Mouse (Mus musculus) layer of hippocampus, postnatal 10 days (tissue): Measurements from ENCODE around the gene Dnah5. TPM values are rescaled to one million over a fixed set of nuclear protein-coding genes. Genes with fewer than 3 reads are reported as not detected.
"Not testable (repeated sequence)": the region's sequence is repeated elsewhere in the genome, so short reads cannot be mapped to it uniquely, and the experiment has no call there.

ENCODE experiments used
- DNase-seq, 2 experiments: peaks; one replicate each; pipeline ENCODE4 v3.0.0; 2021; ENCODE audit warnings: low spot score in 2 of 2
- total RNA-seq, 2 experiments: library from RNA; stranded (reverse); gene quantifications; 2 replicates each; pipeline ENCODE4 v1.2.3; 2021

Gene Dnah5
- total RNA-seq, 2 experiments from 2014 or later = 3.7 to 4.7 TPM

DNA sequence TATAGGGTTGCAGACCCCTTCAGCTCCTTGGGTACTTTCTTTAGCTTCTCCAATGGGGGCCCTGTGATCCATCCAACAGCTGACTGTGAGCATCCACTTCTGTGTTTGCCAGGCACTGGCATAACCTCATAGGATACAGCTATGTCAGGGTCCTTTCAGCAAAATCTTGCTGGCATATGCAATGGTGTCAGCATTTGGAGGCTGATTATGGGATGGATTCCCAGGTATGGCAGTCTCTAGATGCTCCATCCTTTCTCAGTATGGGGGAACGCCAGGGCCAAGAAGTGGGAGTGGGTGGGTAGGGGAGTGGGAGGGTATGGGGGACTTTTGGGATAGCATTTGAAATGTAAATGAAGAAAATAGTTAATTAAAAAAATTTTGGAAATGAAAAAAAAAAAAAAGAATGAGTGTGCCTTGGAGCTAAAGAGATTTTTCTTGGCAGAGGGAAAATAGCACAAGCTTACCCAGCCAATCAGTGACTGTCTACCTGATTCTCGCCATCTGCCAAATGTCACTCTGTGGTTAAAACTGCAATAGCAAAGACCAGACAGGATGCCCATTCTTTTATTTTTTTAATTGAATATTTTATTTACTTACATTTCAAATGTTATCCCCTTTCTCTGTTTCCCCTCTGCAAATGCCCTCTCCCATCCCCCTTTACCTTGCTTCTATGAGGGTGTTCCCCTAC is 257.7 kb downstream of the Dnah5 start:
- DNase-seq = not testable (repeated sequence)

DNA sequence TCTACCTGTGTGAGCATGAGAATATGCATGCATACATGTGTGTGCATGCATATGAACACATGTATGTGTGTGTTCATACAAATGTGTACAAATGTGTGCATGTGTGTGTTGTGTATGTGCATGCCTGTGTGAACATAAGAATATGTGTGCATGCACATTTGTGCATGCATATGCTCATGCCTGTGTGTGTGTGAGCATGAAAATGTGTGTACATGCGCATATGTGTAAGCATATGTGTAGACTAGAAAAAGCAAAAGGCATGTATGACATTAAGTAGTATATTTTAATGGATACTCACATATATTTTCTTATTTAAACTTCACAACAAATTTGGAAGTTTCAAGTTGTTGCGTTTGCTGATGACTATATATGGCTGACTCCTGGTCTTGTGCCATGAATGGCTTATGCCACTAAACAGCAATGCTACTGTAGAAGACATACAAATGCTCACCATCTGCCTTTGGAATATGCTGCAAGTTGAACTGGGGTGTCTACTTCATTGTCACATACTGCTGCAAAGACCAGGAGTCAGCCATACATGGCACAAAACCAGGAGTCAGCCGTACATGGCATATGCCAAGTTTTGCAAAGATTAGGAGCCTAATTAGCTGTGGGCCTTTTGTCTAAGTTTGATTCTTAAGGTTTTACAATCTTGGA is 263.2 kb downstream of the Dnah5 start:
- peak; percentile 13 to 24 for DNase-seq

DNA sequence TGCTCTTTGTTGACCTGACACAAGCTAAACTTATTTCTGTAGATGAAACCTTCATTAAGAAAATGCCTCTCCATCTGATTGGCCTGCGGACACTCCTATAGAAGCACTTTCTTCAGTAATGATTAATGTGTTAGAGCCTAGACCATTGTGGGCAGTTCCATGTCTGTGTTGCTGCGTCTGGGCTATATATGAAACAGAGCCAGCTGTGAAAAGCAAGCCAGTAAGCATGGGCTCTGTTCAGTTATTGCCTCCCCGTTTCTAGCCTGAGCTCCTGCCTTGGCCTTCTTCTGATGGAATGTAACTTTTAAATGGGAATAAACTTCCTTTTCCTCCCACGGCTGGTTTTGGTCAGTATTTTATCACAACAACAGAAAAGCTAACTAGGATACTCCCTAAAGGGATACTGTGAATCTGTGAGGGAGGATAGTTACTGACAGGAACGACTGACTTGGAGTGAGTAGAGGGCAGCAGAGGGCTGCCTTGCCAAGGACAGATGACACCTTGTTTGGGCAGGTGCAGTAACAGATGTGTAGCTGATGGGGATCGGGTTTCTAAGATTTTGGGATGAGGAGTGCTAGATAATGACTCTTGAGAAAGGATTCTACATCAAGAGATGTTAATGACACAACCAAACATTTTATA is 270.3 kb downstream of the Dnah5 start:
- DNase-seq = no peak

DNA sequence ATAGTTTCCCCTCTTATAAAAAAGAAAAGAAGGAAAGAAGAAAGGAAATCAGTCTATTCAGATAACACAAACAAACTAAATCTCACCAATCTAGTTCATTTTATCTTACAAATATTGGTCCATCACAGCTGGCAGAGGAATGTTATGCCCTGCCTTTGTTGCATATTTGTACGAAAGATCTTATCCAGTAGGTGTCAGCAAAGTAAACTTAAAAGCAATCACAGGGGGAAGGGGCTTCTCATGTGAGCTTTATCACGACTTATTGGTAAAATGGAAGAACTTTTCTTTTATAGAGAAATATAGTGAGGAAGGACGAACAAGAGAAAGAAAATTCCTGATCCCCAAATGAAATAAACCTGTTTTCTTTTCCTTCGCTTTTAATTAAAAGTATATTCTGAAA is 299.3 kb downstream of the Dnah5 start:
- no peak for DNase-seq

DNA sequence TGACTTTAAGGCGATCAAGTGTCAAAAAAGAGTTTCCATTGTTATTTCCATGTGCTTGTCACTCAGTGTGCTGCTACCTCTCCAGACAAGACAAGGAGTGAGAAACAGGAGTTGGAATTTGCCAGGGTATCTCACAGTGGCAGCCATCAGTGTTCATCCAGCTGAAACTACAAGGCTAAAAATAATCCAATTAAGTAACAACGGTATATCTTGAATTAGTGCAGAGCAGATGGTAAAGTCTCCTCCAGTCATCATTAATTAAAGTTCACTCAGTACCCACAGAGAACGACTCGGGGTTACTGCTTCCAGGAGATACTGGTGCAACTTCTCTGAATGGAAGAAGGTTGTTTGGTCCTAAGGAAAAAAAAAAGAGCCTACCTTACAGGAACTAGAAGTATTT is 311.6 kb downstream of the Dnah5 start:
- DNase-seq = no peak

Other genes with a start within 250 kb of the Dnah5 start
- gene Trio, start 177.9 kb upstream of the Dnah5 start, total RNA-seq = 100 to 1,000 TPM; 206 to 216 TPM